Mouse (Mus musculus): ENCODE results near the gene Ing3. TPM values are rescaled to one million over a fixed set of nuclear protein-coding genes. Genes with fewer than 3 reads are reported as not detected.
A peak's percentile ranks its signal among the peaks of the same experiment; 100 is the strongest.

Ing3 gene
- polyA plus RNA-seq, 1 experiment from 2014 or later: 54.6 TPM

- no peak overlapping the region for H3K27ac ChIP-seq (replicated peaks; ENCODE audit: low read depth, low read length)
- no peak overlapping the region for H3K4me3 ChIP-seq (ENCODE audit: low read depth, low read length)
- 36% methylated on average over 10 of the region's 10 CpGs for WGBS
- H3K36me3 ChIP-seq (ENCODE audit: control insufficient read depth, insufficient read depth, low read length): peaks cover 3% of the 10 kb centered on the region; the same call in 1 of the 2 replicates
- H3K4me2 ChIP-seq (ENCODE audit: low read depth, severe bottlenecking): no peak overlapping the region
- H3K4me1 ChIP-seq (ENCODE audit: control insufficient read depth, insufficient read depth, low read length): peaks cover 16% of the 10 kb centered on the region; the same call in 1 of the 2 replicates
- no peaks in the 10 kb centered on the region for H3K9me3 ChIP-seq (ENCODE audit: control insufficient read depth, low read length)
- ATAC-seq (ENCODE audit: insufficient number of reproducible peaks, low FRiP score, low TSS enrichment, low read depth) (no peak), DNase-seq (ENCODE audit: low spot score) (no peak)
- no peaks in the 10 kb centered on the region for H3K27me3 ChIP-seq (ENCODE audit: control insufficient read depth, insufficient read depth, low read length)
- no peak overlapping the region for H3K9ac ChIP-seq (ENCODE audit: low read length)
These were observed 70.3 kb downstream of the Ing3 start for GRCm38 (mm10) chr6:22019637-22020036.

DNA sequence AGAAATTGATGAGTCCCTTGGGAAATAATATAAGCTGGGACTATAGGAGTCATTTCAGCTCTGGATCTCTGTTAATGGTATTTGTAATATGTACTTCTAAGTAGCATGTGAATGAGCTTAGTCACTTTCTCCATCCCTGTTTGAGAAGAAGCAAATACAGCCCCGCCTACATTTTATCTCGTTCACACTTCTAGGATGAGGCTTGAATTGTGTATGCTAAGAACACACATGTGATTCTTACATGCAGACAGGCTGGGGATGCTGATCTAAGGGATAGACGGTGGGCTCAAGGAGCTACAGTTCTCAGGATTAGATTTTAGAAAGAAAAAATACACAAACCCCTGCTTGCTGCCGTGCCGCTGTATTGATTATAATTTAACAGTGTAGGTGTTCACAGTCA, 71.3 kb downstream of the Ing3 start:
- no peaks in the 10 kb centered on the region for H3K9me3 ChIP-seq (ENCODE audit: control insufficient read depth, low read length)
- no peak overlapping the region for H3K27ac ChIP-seq (replicated peaks; ENCODE audit: low read depth, low read length)
- H3K36me3 ChIP-seq (ENCODE audit: control insufficient read depth, insufficient read depth, low read length): peaks cover 3% of the 10 kb centered on the region; the same call in 1 of the 2 replicates
- H3K9ac ChIP-seq (ENCODE audit: low read length): no peak overlapping the region
- whole genome bisulfite sequencing: 90% methylated on average over 5 of the region's 5 CpGs
- no peak overlapping the region for H3K4me2 ChIP-seq (ENCODE audit: low read depth, severe bottlenecking)
- ATAC-seq (ENCODE audit: insufficient number of reproducible peaks, low FRiP score, low TSS enrichment, low read depth) (no peak), DNase-seq (ENCODE audit: low spot score) (peak; percentile 9)
- no peaks in the 10 kb centered on the region for H3K27me3 ChIP-seq (ENCODE audit: control insufficient read depth, insufficient read depth, low read length)
- H3K4me1 ChIP-seq (ENCODE audit: control insufficient read depth, insufficient read depth, low read length): peaks cover 16% of the 10 kb centered on the region; the same call in 1 of the 2 replicates
- no peak overlapping the region for H3K4me3 ChIP-seq (ENCODE audit: low read depth, low read length)

- Histone ChIP-seq H3K9me3 (ENCODE audit: control insufficient read depth, low read length) (no peaks in the 10 kb centered on the region), H3K4me3 (ENCODE audit: low read depth, low read length) (no peak overlapping the region), H3K27me3 (ENCODE audit: control insufficient read depth, insufficient read depth, low read length) (no peaks in the 10 kb centered on the region), H3K9ac (ENCODE audit: low read length) (no peak overlapping the region), H3K4me2 (ENCODE audit: low read depth, severe bottlenecking) (no peak overlapping the region), H3K4me1 (ENCODE audit: control insufficient read depth, insufficient read depth, low read length) (peaks cover 16% of the 10 kb centered on the region; the same call in 1 of the 2 replicates), H3K27ac (replicated peaks; ENCODE audit: low read depth, low read length) (no peak overlapping the region), H3K36me3 (ENCODE audit: control insufficient read depth, insufficient read depth, low read length) (peaks cover 3% of the 10 kb centered on the region; the same call in 1 of the 2 replicates)
- peak; percentile 8 for DNase-seq (ENCODE audit: low spot score)
- no peak for ATAC-seq (ENCODE audit: insufficient number of reproducible peaks, low FRiP score, low TSS enrichment, low read depth)
- WGBS: 92% methylated on average over 3 of the region's 3 CpGs
These were observed 71.9 kb downstream of the Ing3 start for GRCm38 (mm10) chr6:22021315-22021714.

DNA sequence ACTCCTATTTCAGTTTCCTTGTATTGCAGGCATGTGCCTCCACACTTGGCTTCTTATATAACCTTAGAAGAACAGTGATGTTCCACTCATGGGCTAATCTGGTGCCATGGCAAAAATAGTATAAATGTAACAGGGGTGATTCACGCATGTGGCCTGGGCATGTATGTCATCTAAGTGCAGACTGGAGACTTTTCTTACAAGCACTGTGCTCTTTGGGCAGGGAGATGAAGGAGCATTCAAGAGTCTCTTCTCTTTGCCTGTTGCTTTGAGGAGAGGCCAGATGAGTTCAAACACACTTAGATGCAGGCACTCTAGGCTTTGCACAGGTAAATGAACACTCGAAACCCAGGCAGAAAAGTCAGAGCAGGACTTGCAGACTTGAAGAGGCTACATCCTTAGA, 74.8 kb downstream of the Ing3 start:
- no peaks in the 10 kb centered on the region for H3K9me3 ChIP-seq (ENCODE audit: control insufficient read depth, low read length)
- WGBS: 78% methylated on average over 2 of the region's 2 CpGs
- ATAC-seq (ENCODE audit: insufficient number of reproducible peaks, low FRiP score, low TSS enrichment, low read depth) (no peak), DNase-seq (ENCODE audit: low spot score) (no peak)
- no peaks in the 10 kb centered on the region for H3K27me3 ChIP-seq (ENCODE audit: control insufficient read depth, insufficient read depth, low read length)
- no peak overlapping the region for H3K27ac ChIP-seq (replicated peaks; ENCODE audit: low read depth, low read length)
- H3K36me3 ChIP-seq (ENCODE audit: control insufficient read depth, insufficient read depth, low read length): no peaks in the 10 kb centered on the region
- H3K4me1 ChIP-seq (ENCODE audit: control insufficient read depth, insufficient read depth, low read length): peaks cover 15% of the 10 kb centered on the region
- no peak overlapping the region for H3K4me2 ChIP-seq (ENCODE audit: low read depth, severe bottlenecking)
- H3K9ac ChIP-seq (ENCODE audit: low read length): no peak overlapping the region
- no peak overlapping the region for H3K4me3 ChIP-seq (ENCODE audit: low read depth, low read length)

Other genes starting within 250 kb of the Ing3 start
- 44.4 and 47.7 TPM in 2 replicates for gene Tspan12, start 97.1 kb upstream of the Ing3 start, polyA plus RNA-seq (2014; fragmentation: Nextera tagmentation; extraction: Ambion mirVana)
- 74.8 and 75.0 TPM in 2 replicates for gene Cped1, start 36.3 kb downstream of the Ing3 start, polyA plus RNA-seq (2014; fragmentation: Nextera tagmentation; extraction: Ambion mirVana)